Mouse (Mus musculus) liver, embryonic 12.5 days (tissue): Measurements from ENCODE around the gene Faap100. TPM values are rescaled to one million over a fixed set of nuclear protein-coding genes. Genes with fewer than 3 reads are reported as not detected.
"Not testable (repeated sequence)": the region's sequence is repeated elsewhere in the genome, so short reads cannot be mapped to it uniquely, and the experiment has no call there.

Experiments
- ATAC-seq: fragments of 200-750 bp; cut with Nextera tagmentation; 2 replicates; pipeline ENCODE4 v1.8.0; 2017; ENCODE audit warnings: moderate number of reproducible peaks, mild to moderate bottlenecking, moderate library complexity
- H3K27ac ChIP-seq: fragments of 300-500 bp; sonication (generic); 2 replicates; pipeline ENCODE4 v1.5.1; 2016; ENCODE audit warnings: mild to moderate bottlenecking
- H3K27me3 ChIP-seq: fragments of 300-500 bp; sonication (generic); replicated peaks from 2 replicates; pipeline ENCODE4 v1.6.1; 2016; ENCODE audit warnings: mild to moderate bottlenecking, moderate library complexity
- H3K36me3 ChIP-seq: fragments of 300-500 bp; sonication (generic); 2 replicates; pipeline ENCODE4 v1.6.1; 2016; ENCODE audit warnings: mild to moderate bottlenecking, moderate library complexity
- H3K4me1 ChIP-seq: fragments of 300-500 bp; sonication (generic); 2 replicates; pipeline ENCODE4 v1.6.1; 2016
- H3K4me2 ChIP-seq: fragments of 300-500 bp; sonication (generic); 2 replicates; pipeline ENCODE4 v1.6.1; 2016; ENCODE audit warnings: mild to moderate bottlenecking, moderate library complexity
- H3K4me3 ChIP-seq: fragments of 300-500 bp; sonication (generic); 2 replicates; pipeline ENCODE4 v1.5.1; 2016; ENCODE audit warnings: mild to moderate bottlenecking, moderate library complexity
- H3K9ac ChIP-seq: fragments of 300-500 bp; sonication (generic); 2 replicates; pipeline ENCODE4 v1.6.1; 2016; ENCODE audit warnings: mild to moderate bottlenecking, moderate library complexity
- H3K9me3 ChIP-seq: fragments of 300-500 bp; sonication (generic); replicated peaks from 2 replicates; pipeline ENCODE4 v1.6.1; 2016; ENCODE audit warnings: mild to moderate bottlenecking, moderate library complexity
- WGBS: fragments of 180-500 bp; shearing (Covaris S2); methylation state at CpG from one replicate; pipeline ENCODE4 v1.1.7; 2016; ENCODE audit not compliant: insufficient replicate concordance; 5-methylcytosine and 5-hydroxymethylcytosine counted together
- polyA plus RNA-seq: library from polyadenylated mRNA; unstranded; fragments of >200 nt; fragmentation: Nextera tagmentation; extraction: Ambion mirVana; gene quantifications from 2 replicates; pipeline ENCODE4 v1.2.1, GENCODE M21; 2016

The Faap100 gene
- 12.8 and 13.1 TPM in 2 replicates for polyA plus RNA-seq

- ATAC-seq: peak; percentile 89
- peak within 1 kb of the TSS; percentile 74 for H3K4me3 ChIP-seq
- H3K9ac ChIP-seq: peak within 1 kb of the TSS; percentile 74
- no peaks in the 10 kb centered on the region for H3K27me3 ChIP-seq
- peak within 1 kb of the TSS; percentile 61 for H3K27ac ChIP-seq
- H3K4me1 ChIP-seq: peaks cover 26% of the 10 kb centered on the region
- peak within 1 kb of the TSS; percentile 98 for H3K4me2 ChIP-seq
- peaks cover 74% of the 10 kb centered on the region for H3K36me3 ChIP-seq
- H3K9me3 ChIP-seq: no peaks in the 10 kb centered on the region
- 10% methylated on average over 53 of the region's 54 CpGs for WGBS
Measured at GRCm38 (mm10) chr11:120378611-120379540, at the start of gene Faap100. Faap100 (minus strand) TSS chr11:120378764.

DNA sequence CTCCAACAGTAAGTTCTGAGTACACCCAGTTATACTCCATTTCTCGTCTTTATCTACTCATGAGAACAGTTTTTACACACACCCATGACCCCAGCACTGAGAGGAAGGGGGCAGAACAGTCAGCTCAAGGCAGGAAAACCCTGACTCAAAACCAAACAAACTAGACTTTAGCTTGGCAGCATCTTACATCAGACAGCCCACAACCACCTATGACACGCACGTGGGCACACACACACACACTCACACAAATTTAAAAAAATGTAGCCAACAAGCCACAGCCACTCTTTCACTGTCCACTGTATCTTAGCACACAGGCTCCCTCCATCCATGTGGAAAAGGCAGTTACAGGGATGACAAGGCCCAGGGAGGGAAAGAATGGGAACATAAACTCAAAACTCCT, 48.2 kb upstream of the Faap100 start:
- WGBS: 75% methylated on average over 3 of the region's 3 CpGs
- H3K4me2 ChIP-seq: no peak overlapping the region
- H3K36me3 ChIP-seq: peaks cover 97% of the 10 kb centered on the region

DNA sequence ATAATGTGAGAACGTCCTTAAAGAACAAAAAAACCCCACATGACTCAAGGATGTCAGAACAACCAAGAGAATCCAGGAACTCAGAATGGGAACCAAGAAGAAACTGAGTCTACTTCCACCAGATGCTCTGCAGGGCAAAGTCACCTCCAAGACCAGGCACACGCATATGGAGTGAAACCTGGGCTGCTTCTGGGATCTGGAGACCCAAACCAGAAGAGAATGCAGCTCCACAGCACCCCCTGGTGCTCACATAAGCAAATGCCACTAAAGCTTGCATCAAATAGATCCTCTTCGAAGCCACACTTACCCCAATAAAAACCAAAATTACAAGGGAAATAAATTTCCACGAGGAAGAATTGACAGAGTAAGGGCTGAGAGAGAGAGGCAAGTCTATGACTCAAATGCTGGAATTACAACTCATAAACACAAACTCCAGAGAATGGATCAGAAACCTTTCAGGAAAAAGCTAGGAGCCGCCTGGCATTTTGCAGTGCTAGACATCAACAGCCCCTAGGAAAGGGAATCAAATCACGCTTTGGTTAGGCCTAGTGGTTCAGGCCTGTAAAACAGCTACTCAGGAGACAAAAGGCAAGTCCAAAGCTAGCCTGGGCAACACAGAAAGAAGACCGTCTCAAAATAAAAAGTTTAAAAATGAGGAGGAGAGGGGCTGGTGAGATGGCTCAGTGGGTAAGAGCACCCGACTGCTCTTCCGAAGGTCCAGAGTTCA, 45.2 kb upstream of the Faap100 start:
- Histone ChIP-seq H3K4me2 (no peak overlapping the region), H3K9ac (no peak overlapping the region), H3K4me3 (no peak overlapping the region), H3K9me3 (no peaks in the 10 kb centered on the region), H3K27ac (no peak overlapping the region), H3K27me3 (no peaks in the 10 kb centered on the region), H3K4me1 (peaks cover 10% of the 10 kb centered on the region; the same call in 1 of the 2 replicates), H3K36me3 (peaks cover 98% of the 10 kb centered on the region)
- 73% methylated on average over 9 of the region's 9 CpGs for WGBS
- no peak for ATAC-seq

More for the DNA sequence above, 48.2 kb upstream of the Faap100 start:
- no peak overlapping the region for H3K9ac ChIP-seq
- H3K9me3 ChIP-seq: no peaks in the 10 kb centered on the region
- 0 out of 2 replicates have a peak overlapping the region, but pooled peaks have one; percentile 5 for H3K27ac ChIP-seq
- ATAC-seq: no peak
- no peaks in the 10 kb centered on the region for H3K27me3 ChIP-seq
- H3K4me3 ChIP-seq: no peak overlapping the region
- peaks cover 10% of the 10 kb centered on the region; the same call in 1 of the 2 replicates for H3K4me1 ChIP-seq

DNA sequence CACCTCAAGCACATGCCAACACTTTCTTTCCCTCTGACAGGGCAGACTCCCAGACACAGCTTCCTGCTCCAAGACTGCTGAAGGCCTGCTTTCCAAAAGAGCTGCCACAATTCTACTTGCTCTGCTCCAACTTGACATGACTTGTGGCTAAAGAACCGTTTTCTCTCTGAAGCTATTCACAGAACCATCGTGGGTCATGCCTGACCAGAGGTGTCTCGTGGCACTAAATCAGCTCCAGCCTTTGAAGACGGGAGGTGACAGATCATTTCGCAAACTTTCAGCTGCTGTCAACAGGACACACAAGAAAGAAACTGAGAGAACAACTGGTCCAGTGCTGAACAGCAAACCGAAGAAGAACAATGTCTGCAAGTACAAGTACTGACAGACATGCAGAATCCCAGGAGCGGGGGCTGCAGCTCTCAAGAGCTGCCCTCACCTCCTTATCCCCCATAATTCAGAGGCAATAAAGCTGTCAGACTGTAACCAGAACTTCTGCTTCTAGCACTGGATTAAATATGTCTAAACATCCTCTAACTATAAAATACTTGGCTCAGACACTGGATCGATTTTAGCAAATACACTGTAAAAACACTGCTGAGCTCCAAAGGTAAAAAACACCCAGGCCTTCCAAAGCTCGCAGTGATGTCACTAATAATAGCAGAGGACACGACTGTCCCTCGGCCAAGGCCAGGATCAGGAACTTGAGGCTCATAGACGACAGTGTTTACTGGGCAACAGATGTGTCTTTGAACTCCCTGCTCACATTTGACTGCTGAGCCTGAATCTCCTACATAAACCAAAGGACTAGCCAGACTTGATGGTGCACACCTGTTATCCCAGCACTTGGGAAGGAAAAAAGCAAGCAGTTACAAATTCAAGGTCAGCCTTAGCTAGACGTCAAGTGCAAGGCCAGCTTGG, 44.3 kb upstream of the Faap100 start:
- no peak for ATAC-seq
- Histone ChIP-seq H3K4me3 (no peak overlapping the region), H3K27me3 (no peaks in the 10 kb centered on the region), H3K9ac (no peak overlapping the region), H3K4me2 (no peak overlapping the region), H3K9me3 (no peaks in the 10 kb centered on the region), H3K4me1 (peaks cover 10% of the 10 kb centered on the region; the same call in 1 of the 2 replicates), H3K36me3 (peaks cover 98% of the 10 kb centered on the region), H3K27ac (0 out of 2 replicates have a peak overlapping the region, but pooled peaks have one; percentile 10)
- WGBS: 80% methylated on average over 13 of the region's 13 CpGs

DNA sequence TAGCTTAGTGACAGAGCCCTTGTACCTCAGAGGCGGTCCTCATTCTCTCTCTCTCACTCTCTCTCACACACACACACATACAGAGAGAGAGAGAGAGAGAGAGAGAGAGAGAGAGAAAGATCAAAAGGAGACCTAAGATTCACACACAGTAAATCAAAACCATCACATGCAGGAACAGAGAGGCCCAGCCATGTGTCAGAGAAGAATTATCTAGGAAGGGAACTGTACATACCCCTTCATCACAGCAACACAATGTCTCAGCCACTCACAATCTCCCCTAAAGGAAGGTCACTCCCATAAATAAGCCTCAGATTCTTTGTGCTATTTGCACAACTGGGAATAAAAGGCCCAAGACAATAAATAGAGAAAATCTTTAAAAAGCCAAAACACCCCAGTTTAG, 40.0 kb upstream of the Faap100 start:
- no peak overlapping the region for H3K27ac ChIP-seq
- no peak overlapping the region for H3K4me2 ChIP-seq
- 93% methylated on average over 1 of the region's 1 CpGs for WGBS
- no peaks in the 10 kb centered on the region for H3K27me3 ChIP-seq
- H3K4me3 ChIP-seq: no peak overlapping the region
- H3K36me3 ChIP-seq: peaks cover 98% of the 10 kb centered on the region
- no peak for ATAC-seq
- H3K4me1 ChIP-seq: 0 out of 2 replicates have a peak, but pooled peaks cover 6% of the 10 kb centered on the region
- H3K9ac ChIP-seq: no peak overlapping the region
- no peaks in the 10 kb centered on the region for H3K9me3 ChIP-seq

- Histone ChIP-seq H3K27ac (no peak overlapping the region), H3K4me3 (no peak overlapping the region), H3K4me2 (no peak overlapping the region), H3K36me3 (peaks cover 98% of the 10 kb centered on the region), H3K27me3 (no peaks in the 10 kb centered on the region), H3K9me3 (no peaks in the 10 kb centered on the region), H3K9ac (no peak overlapping the region), H3K4me1 (0 out of 2 replicates have a peak, but pooled peaks cover 6% of the 10 kb centered on the region)
- ATAC-seq: no peak
- WGBS: 90% methylated on average over 7 of the region's 7 CpGs
Measured at GRCm38 (mm10) chr11:120417852-120418251, 39.3 kb upstream of the Faap100 start.

- WGBS: 92% methylated on average over 7 of the region's 10 CpGs
- H3K4me3 ChIP-seq, H3K27me3 ChIP-seq, H3K4me1 ChIP-seq, H3K9me3 ChIP-seq, H3K9ac ChIP-seq, H3K4me2 ChIP-seq, H3K27ac ChIP-seq, ATAC-seq: not testable (repeated sequence)
- peaks cover 98% of the 10 kb centered on the region for H3K36me3 ChIP-seq
Measured at GRCm38 (mm10) chr11:120413621-120414020, 35.1 kb upstream of the Faap100 start.

- H3K4me2 ChIP-seq: peak overlapping the region; percentile 32; the same call in 1 of the 2 replicates
- WGBS: 50% methylated on average over 1 of the region's 1 CpGs
- H3K36me3 ChIP-seq: peaks cover 100% of the 10 kb centered on the region
- no peak overlapping the region for H3K4me3 ChIP-seq
- no peaks in the 10 kb centered on the region for H3K27me3 ChIP-seq
- H3K27ac ChIP-seq: peak overlapping the region; percentile 68; the same call in 1 of the 2 replicates
- H3K4me1 ChIP-seq: peaks cover 40% of the 10 kb centered on the region
- H3K9me3 ChIP-seq: no peaks in the 10 kb centered on the region
- no peak overlapping the region for H3K9ac ChIP-seq
- ATAC-seq: no peak
Measured at GRCm38 (mm10) chr11:120406445-120406844, 27.9 kb upstream of the Faap100 start.

- Histone ChIP-seq H3K9me3 (no peaks in the 10 kb centered on the region), H3K36me3 (peaks cover 100% of the 10 kb centered on the region), H3K4me3 (no peak overlapping the region), H3K9ac (peak overlapping the region; percentile 17; the same call in 1 of the 2 replicates), H3K27me3 (no peaks in the 10 kb centered on the region), H3K4me2 (peak overlapping the region; percentile 32), H3K4me1 (peaks cover 46% of the 10 kb centered on the region), H3K27ac (peak overlapping the region; percentile 68)
- ATAC-seq: peak; percentile 96
- WGBS: 14% methylated on average over 3 of the region's 3 CpGs
Measured at GRCm38 (mm10) chr11:120405867-120406266, 27.3 kb upstream of the Faap100 start.

DNA sequence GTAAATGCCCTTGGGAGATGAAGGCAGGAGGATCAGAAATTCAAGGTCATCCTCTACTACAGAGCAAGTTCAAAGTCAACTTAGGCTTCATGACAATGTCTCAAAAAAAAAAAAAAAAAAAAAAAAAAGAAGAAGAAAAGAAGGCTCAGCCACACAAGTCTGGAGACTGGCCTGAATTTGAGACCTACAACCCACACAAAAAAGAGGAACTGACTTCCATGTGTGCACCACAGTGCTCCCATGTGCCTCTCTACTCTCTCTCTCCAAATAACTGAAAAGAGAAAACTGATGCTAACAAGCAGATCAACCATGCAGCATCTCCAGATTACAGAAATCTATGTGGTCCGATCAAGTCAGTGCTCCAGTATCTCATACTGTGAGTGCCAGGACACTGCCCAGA, 26.2 kb upstream of the Faap100 start:
- Histone ChIP-seq H3K36me3 (peaks cover 100% of the 10 kb centered on the region), H3K9ac (no peak overlapping the region), H3K4me1 (peaks cover 55% of the 10 kb centered on the region), H3K4me2 (no peak overlapping the region), H3K27ac (peak overlapping the region; percentile 43; the same call in 1 of the 2 replicates), H3K4me3 (no peak overlapping the region), H3K9me3 (no peaks in the 10 kb centered on the region), H3K27me3 (no peaks in the 10 kb centered on the region)
- 71% methylated on average over 1 of the region's 1 CpGs for WGBS
- ATAC-seq: no peak

GRCm38 (mm10) chr11:120399319-120399718, 20.8 kb upstream of the Faap100 start:
- Histone ChIP-seq H3K4me2 (peak overlapping the region; percentile 28), H3K9me3 (no peaks in the 10 kb centered on the region), H3K4me1 (peaks cover 33% of the 10 kb centered on the region), H3K27me3 (no peaks in the 10 kb centered on the region), H3K36me3 (peaks cover 96% of the 10 kb centered on the region), H3K9ac (0 out of 2 replicates have a peak overlapping the region, but pooled peaks have one; percentile 18), H3K4me3 (no peak overlapping the region), H3K27ac (peak overlapping the region; percentile 65)
- peak; percentile 76 for ATAC-seq
- 31% methylated on average over 2 of the region's 2 CpGs for WGBS
